Mouse (Mus musculus): ENCODE measurements around the gene Dnah2. TPM values are rescaled to one million over a fixed set of nuclear protein-coding genes. Genes with fewer than 3 reads are reported as not detected.
"Not testable (repeated sequence)": the region's sequence is repeated elsewhere in the genome, so short reads cannot be mapped to it uniquely, and the experiment has no call there.

Dnah2 gene
- polyA plus RNA-seq, 1 experiment from 2014 or later = 4.4 TPM

GRCm38 (mm10) chr11:69401210-69401637 lies 147.7 kb downstream of the Dnah2 start:
- WGBS = 16% methylated on average over 22 of the region's 22 CpGs
- H3K27ac ChIP-seq = no peak overlapping the region
- H3K27me3 ChIP-seq = peaks cover 11% of the 10 kb centered on the region; the same call in 1 of the 2 replicates
- H3K36me3 ChIP-seq = peaks cover 81% of the 10 kb centered on the region
- no peaks in the 10 kb centered on the region for H3K9me3 ChIP-seq
- no peak overlapping the region for H3K4me3 ChIP-seq
- ATAC-seq (ENCODE audit: insufficient number of reproducible peaks, insufficient read depth, low FRiP score, low TSS enrichment, low read depth) = peak; percentile 28; the same call in 1 of the 2 replicates
- H3K9ac ChIP-seq = no peak overlapping the region
- peaks cover 46% of the 10 kb centered on the region for H3K4me1 ChIP-seq
- no peak overlapping the region for H3K4me2 ChIP-seq

DNA sequence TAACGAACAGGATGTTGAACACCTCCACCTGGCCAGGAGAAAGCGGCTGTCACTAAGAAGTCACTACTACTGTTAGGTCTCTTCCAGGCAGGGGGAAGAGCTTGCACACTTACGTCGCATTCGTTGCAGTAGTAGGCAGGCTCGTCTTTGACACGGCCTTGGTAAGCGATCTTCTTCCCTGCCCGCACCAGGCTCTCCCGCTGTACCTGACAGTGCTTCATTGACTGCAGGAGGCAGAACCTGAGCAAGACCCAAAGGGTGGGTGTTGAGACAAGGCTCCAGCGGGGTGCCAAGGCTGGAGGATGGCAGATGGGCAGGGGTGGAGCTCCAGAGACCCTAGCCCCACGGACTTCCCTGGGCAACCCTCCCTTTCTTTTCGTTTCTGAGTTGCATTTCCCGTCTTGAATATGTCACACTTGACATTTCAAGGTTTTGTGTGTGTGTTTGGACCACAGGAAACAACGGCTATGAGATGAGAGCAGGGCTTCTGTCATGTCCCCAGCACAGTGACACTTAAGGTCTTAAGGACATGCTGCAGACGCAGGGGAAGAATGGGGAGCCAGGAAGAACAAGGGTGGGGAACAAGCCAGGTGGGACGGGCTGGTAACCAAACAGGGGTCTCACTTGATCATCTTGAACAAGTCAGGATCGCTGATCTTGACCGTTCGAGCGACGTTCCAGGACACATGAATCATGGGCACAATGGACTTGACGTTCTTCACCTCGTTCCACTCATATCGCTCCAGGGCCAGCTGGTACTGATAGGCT lies 148.6 kb downstream of the Dnah2 start:
- H3K4me3 ChIP-seq = peak overlapping the region; percentile 9; the same call in 1 of the 2 replicates
- no peak overlapping the region for H3K27ac ChIP-seq
- peaks cover 48% of the 10 kb centered on the region for H3K4me1 ChIP-seq
- 0 out of 2 replicates have a peak overlapping the region, but pooled peaks have one; percentile 23 for H3K9ac ChIP-seq
- H3K27me3 ChIP-seq = peaks cover 11% of the 10 kb centered on the region; the same call in 1 of the 2 replicates
- no peak for ATAC-seq (ENCODE audit: insufficient number of reproducible peaks, insufficient read depth, low FRiP score, low TSS enrichment, low read depth)
- H3K9me3 ChIP-seq = no peaks in the 10 kb centered on the region
- H3K36me3 ChIP-seq = peaks cover 71% of the 10 kb centered on the region
- peak overlapping the region; percentile 22 for H3K4me2 ChIP-seq
- 74% methylated on average over 25 of the region's 25 CpGs for WGBS

DNA sequence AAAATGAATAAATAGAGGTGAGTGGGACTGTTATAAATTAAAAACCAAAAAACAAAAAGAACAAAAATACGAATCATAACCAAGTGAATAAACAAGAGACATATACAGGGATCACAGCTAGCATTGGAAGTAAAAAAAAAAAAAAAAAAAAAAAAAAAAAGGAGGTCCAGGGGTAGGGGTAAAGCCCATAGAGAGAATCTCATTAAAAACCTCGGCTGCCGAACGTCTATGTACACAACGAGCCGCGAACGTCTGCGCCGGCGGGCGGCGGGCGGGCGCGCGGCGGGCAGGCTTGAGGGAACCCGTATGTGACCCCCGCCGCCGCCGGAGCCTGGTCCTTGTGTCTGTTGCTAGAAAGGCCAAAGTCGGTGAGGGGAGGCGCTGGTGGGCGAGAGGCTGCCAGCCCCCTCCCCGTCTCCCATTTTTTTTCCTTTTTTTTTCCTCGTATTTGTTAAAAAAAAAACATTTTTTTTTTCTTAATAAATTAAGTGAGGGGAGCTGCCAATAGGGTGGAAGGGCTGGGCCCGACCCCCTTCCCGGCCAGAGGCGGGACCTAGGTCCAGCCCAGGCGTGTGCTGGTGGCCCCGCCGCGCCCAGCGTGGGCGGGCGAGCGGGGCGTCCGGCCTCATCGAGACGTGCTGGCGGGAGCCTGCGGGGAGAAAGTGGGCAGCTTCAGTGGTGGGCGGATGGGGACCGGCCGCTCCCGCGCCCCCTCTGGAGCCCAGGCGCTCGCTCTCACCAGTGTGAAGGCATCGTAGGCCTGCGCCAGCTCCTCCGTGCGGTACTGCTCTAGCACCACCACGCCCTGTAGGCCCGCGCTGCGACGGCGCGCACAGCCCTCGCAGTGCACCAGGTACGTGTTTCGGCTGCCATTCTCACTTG lies 149.5 kb downstream of the Dnah2 start:
- Histone ChIP-seq H3K9me3 (no peaks in the 10 kb centered on the region), H3K27me3 (peaks cover 11% of the 10 kb centered on the region; the same call in 1 of the 2 replicates), H3K9ac (0 out of 2 replicates have a peak overlapping the region, but pooled peaks have one; percentile 23), H3K4me2 (peak overlapping the region; percentile 22), H3K4me1 (peaks cover 48% of the 10 kb centered on the region), H3K4me3 (peak overlapping the region; percentile 9; the same call in 1 of the 2 replicates), H3K36me3 (peaks cover 63% of the 10 kb centered on the region), H3K27ac (no peak overlapping the region)
- WGBS = 28% methylated on average over 66 of the region's 66 CpGs
- ATAC-seq (ENCODE audit: insufficient number of reproducible peaks, insufficient read depth, low FRiP score, low TSS enrichment, low read depth) = no peak

DNA sequence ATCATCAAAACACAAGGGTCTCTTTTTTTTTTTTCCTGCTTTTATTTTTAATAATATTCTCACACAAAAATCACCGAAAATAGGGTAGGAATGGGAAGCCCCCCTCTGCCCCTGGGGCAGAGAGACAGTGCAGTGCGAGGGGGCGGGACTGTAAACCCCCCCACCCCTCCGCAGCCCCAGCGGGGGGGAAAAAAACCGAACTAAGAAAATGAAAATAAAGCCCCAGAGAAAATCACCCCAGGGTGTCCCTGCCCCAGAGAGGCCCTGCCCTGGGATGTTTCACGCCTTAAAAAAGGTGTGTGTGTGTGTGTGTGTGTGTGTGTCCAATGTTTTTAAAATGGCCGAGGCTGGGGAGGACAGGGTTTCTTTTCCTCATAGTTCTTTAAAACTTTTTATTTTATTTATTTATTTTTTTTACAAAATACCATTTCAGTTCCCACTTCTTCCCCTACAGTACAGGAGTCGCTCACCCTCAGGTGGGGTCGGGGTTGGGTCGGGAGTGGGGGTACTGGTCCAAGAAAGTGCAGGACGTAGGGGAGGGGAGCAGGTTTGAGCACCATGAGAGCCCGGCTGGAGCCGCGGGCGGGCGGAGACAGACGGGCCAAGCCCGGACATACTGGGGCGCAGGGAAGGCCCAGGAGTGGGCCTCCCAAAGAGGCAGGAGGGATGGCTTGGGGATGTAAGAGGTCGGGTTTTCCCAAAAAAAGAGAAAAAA lies 150.3 kb downstream of the Dnah2 start:
- Histone ChIP-seq H3K36me3 (peaks cover 55% of the 10 kb centered on the region), H3K9ac (peak overlapping the region; percentile 84), H3K27me3 (peaks cover 11% of the 10 kb centered on the region; the same call in 1 of the 2 replicates), H3K9me3 (no peaks in the 10 kb centered on the region), H3K4me3 (peak overlapping the region; percentile 56), H3K27ac (peak overlapping the region; percentile 95; the same call in 1 of the 2 replicates), H3K4me2 (peak overlapping the region; percentile 74), H3K4me1 (peaks cover 51% of the 10 kb centered on the region)
- 28% methylated on average over 21 of the region's 21 CpGs for WGBS
- ATAC-seq (ENCODE audit: insufficient number of reproducible peaks, insufficient read depth, low FRiP score, low TSS enrichment, low read depth) = no peak

GRCm38 (mm10) chr11:69398059-69398458 lies 150.9 kb downstream of the Dnah2 start, which contains the start of gene Tmem88:
TSS of gene Tmem88 (minus strand) at chr11:69398234.
- H3K27me3 ChIP-seq = peaks cover 11% of the 10 kb centered on the region; the same call in 1 of the 2 replicates
- peak within 1 kb of the TSS; percentile 84 for H3K9ac ChIP-seq
- peaks cover 51% of the 10 kb centered on the region for H3K4me1 ChIP-seq
- H3K4me3 ChIP-seq = peak within 1 kb of the TSS; percentile 56
- peak within 1 kb of the TSS; percentile 74 for H3K4me2 ChIP-seq
- WGBS = 6% methylated on average over 16 of the region's 16 CpGs
- no peak for ATAC-seq (ENCODE audit: insufficient number of reproducible peaks, insufficient read depth, low FRiP score, low TSS enrichment, low read depth)
- H3K9me3 ChIP-seq = no peaks in the 10 kb centered on the region
- H3K36me3 ChIP-seq = peaks cover 49% of the 10 kb centered on the region
- H3K27ac ChIP-seq = peak within 1 kb of the TSS; percentile 95

GRCm38 (mm10) chr11:69397581-69398057 lies 151.3 kb downstream of the Dnah2 start:
- Histone ChIP-seq H3K9ac (peak overlapping the region; percentile 84), H3K36me3 (peaks cover 45% of the 10 kb centered on the region), H3K27ac (peak overlapping the region; percentile 95), H3K4me3 (peak overlapping the region; percentile 56), H3K9me3 (no peaks in the 10 kb centered on the region), H3K4me2 (peak overlapping the region; percentile 74), H3K4me1 (peaks cover 51% of the 10 kb centered on the region), H3K27me3 (peaks cover 11% of the 10 kb centered on the region; the same call in 1 of the 2 replicates)
- no peak for ATAC-seq (ENCODE audit: insufficient number of reproducible peaks, insufficient read depth, low FRiP score, low TSS enrichment, low read depth)
- 10% methylated on average over 24 of the region's 24 CpGs for WGBS

- H3K36me3 ChIP-seq = peaks cover 42% of the 10 kb centered on the region
- H3K4me2 ChIP-seq = peak overlapping the region; percentile 74
- H3K4me3 ChIP-seq = peak overlapping the region; percentile 56
- WGBS = 29% methylated on average over 11 of the region's 11 CpGs
- H3K9ac ChIP-seq = peak overlapping the region; percentile 84
- no peaks in the 10 kb centered on the region for H3K9me3 ChIP-seq
- no peak for ATAC-seq (ENCODE audit: insufficient number of reproducible peaks, insufficient read depth, low FRiP score, low TSS enrichment, low read depth)
- H3K27ac ChIP-seq = peak overlapping the region; percentile 95; the same call in 1 of the 2 replicates
- H3K27me3 ChIP-seq = peaks cover 11% of the 10 kb centered on the region; the same call in 1 of the 2 replicates
- peaks cover 51% of the 10 kb centered on the region for H3K4me1 ChIP-seq
These were observed 152.1 kb downstream of the Dnah2 start for GRCm38 (mm10) chr11:69396772-69397171.

DNA sequence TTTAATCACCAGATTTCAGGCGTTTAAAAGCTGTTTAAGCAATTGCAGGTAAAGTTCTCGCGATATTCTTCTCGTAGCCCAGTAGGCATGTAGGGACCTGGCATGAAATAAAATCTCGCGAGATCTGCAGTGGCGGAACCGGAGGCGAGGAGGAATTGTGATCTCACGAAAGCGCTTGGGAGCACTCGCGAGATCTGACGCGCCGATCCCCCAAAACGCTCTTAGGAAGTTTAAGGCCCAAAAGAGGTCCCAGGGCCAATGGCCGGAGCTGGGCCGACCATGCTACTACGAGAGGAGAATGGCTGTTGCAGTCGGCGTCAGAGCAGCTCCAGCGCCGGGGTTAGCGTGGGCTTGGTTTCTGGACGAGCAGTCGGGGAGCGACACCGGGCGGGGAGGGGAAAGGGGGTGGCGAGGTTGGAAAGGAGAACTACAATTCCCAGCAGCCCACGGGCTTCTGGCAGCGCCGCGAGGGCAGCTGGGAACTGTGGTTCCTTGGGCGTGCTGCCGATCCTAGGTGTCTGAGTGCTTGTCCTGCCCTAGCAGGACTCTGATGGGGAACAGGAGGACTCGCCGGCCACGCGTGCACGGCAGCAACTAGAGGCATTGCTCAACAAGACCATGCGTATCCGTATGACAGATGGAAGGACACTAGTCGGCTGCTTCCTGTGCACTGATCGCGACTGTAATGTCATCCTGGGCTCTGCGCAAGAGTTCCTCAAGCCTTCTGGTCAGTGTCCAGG lies 153.1 kb downstream of the Dnah2 start:
- Histone ChIP-seq H3K27me3 (peaks cover 7% of the 10 kb centered on the region; the same call in 1 of the 2 replicates), H3K36me3 (peaks cover 32% of the 10 kb centered on the region), H3K4me3 (peak overlapping the region; percentile 56), H3K27ac (peak overlapping the region; percentile 95), H3K4me2 (peak overlapping the region; percentile 74), H3K9ac (peak overlapping the region; percentile 84), H3K9me3 (no peaks in the 10 kb centered on the region), H3K4me1 (peaks cover 48% of the 10 kb centered on the region)
- under 1% methylated on average over 48 of the region's 48 CpGs for WGBS
- ATAC-seq (ENCODE audit: insufficient number of reproducible peaks, insufficient read depth, low FRiP score, low TSS enrichment, low read depth) = peak; percentile 87

- ATAC-seq (ENCODE audit: insufficient number of reproducible peaks, insufficient read depth, low FRiP score, low TSS enrichment, low read depth) = peak; percentile 49; the same call in 1 of the 2 replicates
- 0% methylated on average over 24 of the region's 24 CpGs for WGBS
- peaks cover 44% of the 10 kb centered on the region for H3K4me1 ChIP-seq
- peak within 1 kb of the TSS; percentile 56 for H3K4me3 ChIP-seq
- H3K9me3 ChIP-seq, H3K27me3 ChIP-seq: not testable (repeated sequence)
- peak within 1 kb of the TSS; percentile 74 for H3K4me2 ChIP-seq
- H3K27ac ChIP-seq = peak within 1 kb of the TSS; percentile 95
- peaks cover 26% of the 10 kb centered on the region for H3K36me3 ChIP-seq
- peak within 1 kb of the TSS; percentile 84 for H3K9ac ChIP-seq
These were observed 153.7 kb downstream of the Dnah2 start, which contains the start of the genes Naa38 and Cyb5d1 for GRCm38 (mm10) chr11:69395235-69395633. TSS of gene Naa38 (plus strand) at chr11:69395487. TSS of gene Cyb5d1 (minus strand) at chr11:69395631.

DNA sequence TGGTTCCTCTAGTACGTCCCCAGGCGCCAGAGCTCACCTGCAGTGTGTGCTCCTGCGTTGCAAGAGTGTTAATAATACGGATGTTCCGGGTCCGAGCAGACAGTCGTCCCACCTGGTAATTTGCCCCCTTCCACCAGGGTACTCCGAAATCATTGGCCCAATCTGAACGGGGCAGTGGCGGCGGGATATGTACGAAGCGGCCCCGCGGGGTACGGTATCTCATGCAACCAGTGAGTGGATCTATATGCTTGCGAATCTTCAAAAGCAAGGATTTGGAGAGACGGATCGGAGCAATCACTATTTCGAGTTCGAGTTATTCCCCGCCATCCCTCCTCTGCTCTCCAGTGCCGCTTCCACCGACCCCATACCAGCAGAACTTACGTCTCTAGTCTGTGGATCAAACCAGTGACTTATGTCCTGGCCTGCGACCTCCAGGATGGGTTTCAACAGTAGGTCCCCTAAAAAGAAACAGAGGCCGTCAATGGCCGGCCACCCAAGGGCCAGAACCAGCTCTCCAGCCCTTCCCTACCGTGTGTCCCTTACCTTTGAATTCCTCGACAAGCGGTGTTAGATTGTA lies 154.2 kb downstream of the Dnah2 start:
- 2% methylated on average over 31 of the region's 31 CpGs for WGBS
- Histone ChIP-seq H3K4me1 (peaks cover 44% of the 10 kb centered on the region), H3K4me3 (peak overlapping the region; percentile 56), H3K27ac (peak overlapping the region; percentile 95), H3K9ac (peak overlapping the region; percentile 84), H3K36me3 (peaks cover 21% of the 10 kb centered on the region), H3K4me2 (peak overlapping the region; percentile 62)
- ATAC-seq (ENCODE audit: insufficient number of reproducible peaks, insufficient read depth, low FRiP score, low TSS enrichment, low read depth); H3K9me3 ChIP-seq; H3K27me3 ChIP-seq: not testable (repeated sequence)
